Mouse (Mus musculus) lung, adult 2 months (tissue): ENCODE measurements at regions not wholly inside any gene's neighbourhood (a gene's known extent, or its start where the extent isn't known, plus 50 kb on each side); places are given as distances from the start of the nearest gene placed in this dataset.

Experiments
- CTCF ChIP-seq: fragments of 200-500 bp; IDR thresholded peaks from 2 replicates; pipeline ENCODE4 v1.5.1; 2011; ENCODE audit warnings: mild to moderate bottlenecking, low read length, control low read depth; ENCODE audit not compliant: insufficient read depth
- POLR2A ChIP-seq: fragments of 200-500 bp; IDR thresholded peaks from 2 replicates; pipeline ENCODE4 v1.6.1; 2011; ENCODE audit warnings: low read depth, mild to moderate bottlenecking, control low read depth, low read length, borderline replicate concordance; ENCODE audit errors: extremely low read depth

DNA sequence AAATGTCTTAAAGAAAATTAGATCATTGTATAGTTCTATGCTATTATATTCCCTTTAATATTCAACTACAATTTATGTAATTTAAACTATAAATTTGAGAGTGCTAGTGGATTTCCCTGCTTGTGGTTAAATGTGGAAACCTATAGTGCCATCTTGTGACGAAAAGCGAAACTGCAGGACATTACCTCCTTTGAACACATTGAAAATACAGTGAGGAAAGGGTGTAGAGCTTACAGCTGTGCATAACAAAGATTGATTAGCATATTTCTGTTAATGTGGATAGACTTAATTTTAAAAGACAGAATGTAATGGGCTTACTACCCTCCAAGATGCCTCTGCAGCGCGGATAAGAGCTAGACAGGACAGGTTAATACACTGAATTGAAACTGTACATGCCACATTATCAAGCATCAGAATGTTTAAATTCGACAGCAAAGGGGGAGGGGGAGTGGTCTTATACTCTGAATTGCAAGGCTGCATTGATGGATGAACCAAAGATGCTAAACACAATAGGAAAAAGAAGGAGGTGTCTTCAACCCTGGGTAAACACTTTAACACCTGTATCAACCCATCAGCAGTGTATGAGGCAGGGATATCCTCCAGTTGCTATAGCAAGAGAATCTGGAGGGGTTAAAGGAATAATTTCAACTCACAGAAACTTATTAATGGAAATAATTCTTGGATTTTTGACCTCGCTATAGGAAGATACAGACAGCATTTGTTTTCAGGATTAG is 101.3 kb upstream of the Tdrd3 start:
- TF ChIP-seq POLR2A (no peak), CTCF (peak; percentile 46; the same call in 1 of the 2 replicates)
